Mouse (Mus musculus) midbrain, postnatal 0 days (tissue): ENCODE measurements around the gene Sox5. TPM values are rescaled to one million over a fixed set of nuclear protein-coding genes. Genes with fewer than 3 reads are reported as not detected.
A peak's percentile ranks its signal among the peaks of the same experiment; 100 is the strongest.

Experiments used
- ATAC-seq: fragments of 200-750 bp; cut with Nextera tagmentation; 2 replicates; pipeline ENCODE4 v1.8.0; 2017; ENCODE audit warnings: moderate number of reproducible peaks, mild to moderate bottlenecking, moderate TSS enrichment, moderate library complexity; ENCODE audit not compliant: low FRiP score
- DNase-seq: peaks from one replicate; pipeline ENCODE4 v3.0.0-alpha.2; 2015; ENCODE audit warnings: low spot score
- H3K27ac ChIP-seq: fragments of 300-500 bp; sonication (generic); 2 replicates; pipeline ENCODE4 v1.5.1; 2014; ENCODE audit warnings: low read depth, mild to moderate bottlenecking, low read length, mixed read lengths
- H3K27me3 ChIP-seq: fragments of 300-500 bp; sonication (generic); 2 replicates; pipeline ENCODE4 v1.6.1; 2014; ENCODE audit warnings: low read length, control low read depth, mixed read lengths; ENCODE audit not compliant: insufficient read depth
- H3K36me3 ChIP-seq: fragments of 300-500 bp; sonication (generic); 2 replicates; pipeline ENCODE4 v1.6.1; 2014; ENCODE audit warnings: low read length, control low read depth, mixed read lengths; ENCODE audit not compliant: insufficient read depth
- H3K4me1 ChIP-seq: fragments of 300-500 bp; sonication (generic); 2 replicates; pipeline ENCODE4 v1.6.1; 2014; ENCODE audit warnings: mild to moderate bottlenecking, control low read depth, antibody characterized with exemption, low read length, mixed read lengths; ENCODE audit not compliant: insufficient read depth
- H3K4me2 ChIP-seq: fragments of 300-500 bp; sonication (generic); 2 replicates; pipeline ENCODE4 v1.6.1; 2014; ENCODE audit warnings: low read depth, mild to moderate bottlenecking, low read length, mixed read lengths; ENCODE audit not compliant: poor library complexity, severe bottlenecking
- H3K4me3 ChIP-seq: fragments of 300-500 bp; sonication (generic); 2 replicates; pipeline ENCODE4 v1.5.1; 2014; ENCODE audit warnings: low read depth, mild to moderate bottlenecking, low read length, moderate library complexity
- H3K9ac ChIP-seq: fragments of 300-500 bp; sonication (generic); replicated peaks from 2 replicates; pipeline ENCODE4 v1.6.1; 2014; ENCODE audit warnings: mild to moderate bottlenecking, low read length, moderate library complexity, mixed read lengths; ENCODE audit not compliant: poor library complexity, severe bottlenecking
- H3K9me3 ChIP-seq: fragments of 300-500 bp; sonication (generic); 2 replicates; pipeline ENCODE4 v1.6.1; 2016; ENCODE audit warnings: low read length, control low read depth
- CTCF ChIP-seq: IDR thresholded peaks from 2 replicates; pipeline ENCODE4 v1.5.1; 2016; ENCODE audit warnings: antibody characterized with exemption, mild to moderate bottlenecking
- WGBS: fragments of 180-500 bp; shearing (Covaris S2); extraction: QIAGEN DNeasy Blood & Tissue Kit; methylation state at CpG from one replicate; pipeline ENCODE4 v1.1.7; 2014; 5-methylcytosine and 5-hydroxymethylcytosine counted together
- polyA plus RNA-seq: library from polyadenylated mRNA; unstranded; fragments of >200 nt; fragmentation: Nextera tagmentation; extraction: Ambion mirVana; gene quantifications from 2 replicates; pipeline ENCODE4 v1.2.1, GENCODE M21; 2015
- total RNA-seq: library from RNA; depleted of rRNA; stranded (reverse); fragments of >200 nt; gene quantifications from 2 replicates; pipeline ENCODE4 v1.2.3, GENCODE M21; 2014

Sox5 gene
- total and polyA plus RNA-seq, 2 experiments from 2014 or later = 11.3 to 25.0 TPM

- 95% methylated on average over 3 of the region's 3 CpGs for WGBS
- no peak overlapping the region for H3K4me3 ChIP-seq
- H3K4me1 ChIP-seq = no peaks in the 10 kb centered on the region
- H3K27ac ChIP-seq = no peak overlapping the region
- no peak for DNase-seq
- ATAC-seq = no peak
- no peak overlapping the region for H3K9ac ChIP-seq
- no peaks in the 10 kb centered on the region for H3K9me3 ChIP-seq
- no peaks in the 10 kb centered on the region for H3K27me3 ChIP-seq
- no peak overlapping the region for H3K4me2 ChIP-seq
- TF ChIP-seq CTCF = peak; percentile 51
- no peaks in the 10 kb centered on the region for H3K36me3 ChIP-seq
These were observed 442.2 kb downstream of the Sox5 start for GRCm38 (mm10) chr6:144339554-144339953.

GRCm38 (mm10) chr6:144339006-144339405, 442.8 kb downstream of the Sox5 start:
- H3K4me3 ChIP-seq = no peak overlapping the region
- no peaks in the 10 kb centered on the region for H3K36me3 ChIP-seq
- H3K27me3 ChIP-seq = no peaks in the 10 kb centered on the region
- H3K9ac ChIP-seq = no peak overlapping the region
- no peaks in the 10 kb centered on the region for H3K9me3 ChIP-seq
- no peaks in the 10 kb centered on the region for H3K4me1 ChIP-seq
- WGBS = 68% methylated on average over 13 of the region's 13 CpGs
- DNase-seq (peak; percentile 70), ATAC-seq (no peak)
- no peak overlapping the region for H3K27ac ChIP-seq
- TF ChIP-seq CTCF = peak; percentile 80
- no peak overlapping the region for H3K4me2 ChIP-seq

GRCm38 (mm10) chr6:144338221-144338620, 443.6 kb downstream of the Sox5 start:
- Histone ChIP-seq H3K4me1 (no peaks in the 10 kb centered on the region), H3K4me3 (no peak overlapping the region), H3K27ac (no peak overlapping the region), H3K4me2 (no peak overlapping the region), H3K9ac (no peak overlapping the region), H3K36me3 (no peaks in the 10 kb centered on the region), H3K9me3 (no peaks in the 10 kb centered on the region), H3K27me3 (no peaks in the 10 kb centered on the region)
- ATAC-seq (no peak), DNase-seq (no peak)
- TF ChIP-seq CTCF = no peak
- 64% methylated on average over 4 of the region's 4 CpGs for WGBS

GRCm38 (mm10) chr6:144337436-144337969, 444.3 kb downstream of the Sox5 start:
- Histone ChIP-seq H3K4me3 (no peak overlapping the region), H3K27ac (no peak overlapping the region), H3K9ac (no peak overlapping the region), H3K9me3 (no peaks in the 10 kb centered on the region), H3K36me3 (no peaks in the 10 kb centered on the region), H3K4me2 (0 out of 2 replicates have a peak overlapping the region, but pooled peaks have one; percentile 2), H3K4me1 (no peaks in the 10 kb centered on the region), H3K27me3 (no peaks in the 10 kb centered on the region)
- DNase-seq (no peak), ATAC-seq (no peak)
- WGBS = 13% methylated on average over 14 of the region's 14 CpGs
- no peak for TF ChIP-seq CTCF

- Histone ChIP-seq H3K4me2 (no peak overlapping the region), H3K27ac (no peak overlapping the region), H3K4me1 (no peaks in the 10 kb centered on the region), H3K4me3 (no peak overlapping the region), H3K27me3 (no peaks in the 10 kb centered on the region), H3K9ac (no peak overlapping the region), H3K36me3 (no peaks in the 10 kb centered on the region), H3K9me3 (no peaks in the 10 kb centered on the region)
- no peak for ATAC-seq
- no peak for TF ChIP-seq CTCF
- WGBS = 95% methylated on average over 4 of the region's 4 CpGs
- DNase-seq = no peak
These were observed 445.0 kb downstream of the Sox5 start for GRCm38 (mm10) chr6:144336789-144337188.

GRCm38 (mm10) chr6:144333146-144333545, 448.6 kb downstream of the Sox5 start:
- WGBS = 91% methylated on average over 4 of the region's 4 CpGs
- no peaks in the 10 kb centered on the region for H3K9me3 ChIP-seq
- ATAC-seq (no peak), DNase-seq (no peak)
- TF ChIP-seq CTCF = no peak
- no peaks in the 10 kb centered on the region for H3K4me1 ChIP-seq
- no peaks in the 10 kb centered on the region for H3K27me3 ChIP-seq
- H3K4me2 ChIP-seq = no peak overlapping the region
- H3K9ac ChIP-seq = no peak overlapping the region
- no peak overlapping the region for H3K4me3 ChIP-seq
- H3K36me3 ChIP-seq = no peaks in the 10 kb centered on the region
- H3K27ac ChIP-seq = no peak overlapping the region
